Mouse (Mus musculus) lung, postnatal 0 days (tissue): ENCODE results near the gene Hcfc2. TPM values are rescaled to one million over a fixed set of nuclear protein-coding genes. Genes with fewer than 3 reads are reported as not detected.
A peak's percentile ranks its signal among the peaks of the same experiment; 100 is the strongest.

Source experiments
- ATAC-seq: fragments of 200-750 bp; cut with Nextera tagmentation; 2 replicates; pipeline ENCODE4 v1.8.0; 2017; ENCODE audit warnings: moderate library complexity
- DNase-seq: peaks from one replicate; pipeline ENCODE4 v3.0.0-alpha.2; 2016; ENCODE audit warnings: low spot score
- H3K27ac ChIP-seq: fragments of 300-500 bp; sonication (generic); 2 replicates; pipeline ENCODE4 v1.5.1; 2014; ENCODE audit warnings: antibody characterized with exemption, mild to moderate bottlenecking, low read length, mixed read lengths
- H3K27me3 ChIP-seq: fragments of 300-500 bp; sonication (generic); replicated peaks from 2 replicates; pipeline ENCODE4 v1.6.1; 2014; ENCODE audit warnings: low read length, mixed read lengths; ENCODE audit not compliant: insufficient read depth
- H3K36me3 ChIP-seq: fragments of 300-500 bp; sonication (generic); 2 replicates; pipeline ENCODE4 v1.6.1; 2014; ENCODE audit warnings: low read length, mixed read lengths; ENCODE audit not compliant: insufficient read depth
- H3K4me1 ChIP-seq: fragments of 300-500 bp; sonication (generic); 2 replicates; pipeline ENCODE4 v1.6.1; 2014; ENCODE audit warnings: antibody characterized with exemption, low read depth, low read length, mixed read lengths; ENCODE audit not compliant: insufficient read depth
- H3K4me2 ChIP-seq: fragments of 300-500 bp; sonication (generic); replicated peaks from 2 replicates; pipeline ENCODE4 v1.6.1; 2014; ENCODE audit warnings: low read depth, mild to moderate bottlenecking, low read length, moderate library complexity, mixed read lengths
- H3K4me3 ChIP-seq: fragments of 300-500 bp; sonication (generic); 2 replicates; pipeline ENCODE4 v1.5.1; 2014; ENCODE audit warnings: low read depth, low read length
- H3K9ac ChIP-seq: fragments of 300-500 bp; sonication (generic); replicated peaks from 2 replicates; pipeline ENCODE4 v1.6.1; 2014; ENCODE audit warnings: low read depth, mild to moderate bottlenecking
- H3K9me3 ChIP-seq: fragments of 300-500 bp; sonication (generic); 2 replicates; pipeline ENCODE4 v1.6.1; 2016; ENCODE audit warnings: low read length, mixed read lengths
- CTCF ChIP-seq: IDR thresholded peaks from 2 replicates; pipeline ENCODE4 v1.5.1; 2016; ENCODE audit warnings: antibody characterized with exemption, mild to moderate bottlenecking
- EP300 ChIP-seq: IDR thresholded peaks from 2 replicates; pipeline ENCODE4 v1.6.1; 2016; ENCODE audit warnings: antibody characterized with exemption, mild to moderate bottlenecking, control low read depth
- WGBS: fragments of 180-500 bp; shearing (Covaris S2); extraction: QIAGEN DNeasy Blood & Tissue Kit; methylation state at CpG from one replicate; pipeline ENCODE4 v1.1.7; 2014; 5-methylcytosine and 5-hydroxymethylcytosine counted together
- polyA plus RNA-seq: library from polyadenylated mRNA; unstranded; fragments of >200 nt; fragmentation: Nextera tagmentation; extraction: Ambion mirVana; gene quantifications from 2 replicates; pipeline ENCODE4 v1.2.1, GENCODE M21; 2015

Hcfc2 gene
- polyA plus RNA-seq, 1 experiment from 2014 or later: 20.9 TPM

DNA sequence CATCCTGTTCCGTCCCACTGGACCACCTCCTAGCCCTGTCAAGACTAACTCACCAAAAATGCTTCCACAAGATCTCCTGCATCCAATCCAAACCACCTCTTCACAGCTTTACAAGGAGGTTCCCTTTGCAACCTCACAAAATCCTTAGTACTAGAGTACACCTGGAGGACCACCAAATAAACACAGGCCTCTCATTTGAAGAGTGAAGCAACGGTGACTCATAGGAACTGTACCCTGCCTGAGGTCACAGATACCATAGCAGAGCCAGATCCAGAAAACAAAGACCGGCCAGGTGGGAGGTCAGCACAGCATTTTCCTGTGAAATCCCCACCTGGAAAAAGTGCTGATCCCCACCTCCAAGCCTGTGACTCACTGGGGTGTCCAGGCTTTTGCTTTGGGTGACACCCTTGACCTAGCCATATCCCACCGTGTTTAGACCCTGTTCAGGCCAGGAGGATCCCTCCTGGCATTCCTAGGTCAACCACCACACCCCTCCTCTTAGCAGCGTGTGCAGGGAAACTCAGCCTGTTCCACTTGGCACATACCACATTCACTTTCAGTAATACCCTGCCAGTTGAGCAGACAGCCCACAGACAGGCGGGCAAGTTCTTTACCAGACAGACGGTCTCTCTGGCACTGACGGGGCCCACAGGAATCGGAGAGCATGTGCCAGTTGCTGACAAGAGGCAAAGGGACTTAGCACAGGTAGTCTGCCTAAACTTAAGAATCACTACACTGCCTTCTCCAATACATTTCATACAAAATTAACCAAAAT lies 65.3 kb downstream of the Hcfc2 start:
- H3K27me3 ChIP-seq: no peaks in the 10 kb centered on the region
- TF ChIP-seq CTCF (no peak), EP300 (no peak)
- H3K9ac ChIP-seq: no peak overlapping the region
- ATAC-seq (no peak), DNase-seq (peak; percentile 65)
- peak overlapping the region; percentile 6; the same call in 1 of the 2 replicates for H3K27ac ChIP-seq
- no peak overlapping the region for H3K4me2 ChIP-seq
- peaks cover 14% of the 10 kb centered on the region; the same call in 1 of the 2 replicates for H3K4me1 ChIP-seq
- 49% methylated on average over 9 of the region's 9 CpGs for WGBS
- H3K4me3 ChIP-seq: no peak overlapping the region
- no peaks in the 10 kb centered on the region for H3K9me3 ChIP-seq
- no peaks in the 10 kb centered on the region; the same call in 1 of the 2 replicates for H3K36me3 ChIP-seq

DNA sequence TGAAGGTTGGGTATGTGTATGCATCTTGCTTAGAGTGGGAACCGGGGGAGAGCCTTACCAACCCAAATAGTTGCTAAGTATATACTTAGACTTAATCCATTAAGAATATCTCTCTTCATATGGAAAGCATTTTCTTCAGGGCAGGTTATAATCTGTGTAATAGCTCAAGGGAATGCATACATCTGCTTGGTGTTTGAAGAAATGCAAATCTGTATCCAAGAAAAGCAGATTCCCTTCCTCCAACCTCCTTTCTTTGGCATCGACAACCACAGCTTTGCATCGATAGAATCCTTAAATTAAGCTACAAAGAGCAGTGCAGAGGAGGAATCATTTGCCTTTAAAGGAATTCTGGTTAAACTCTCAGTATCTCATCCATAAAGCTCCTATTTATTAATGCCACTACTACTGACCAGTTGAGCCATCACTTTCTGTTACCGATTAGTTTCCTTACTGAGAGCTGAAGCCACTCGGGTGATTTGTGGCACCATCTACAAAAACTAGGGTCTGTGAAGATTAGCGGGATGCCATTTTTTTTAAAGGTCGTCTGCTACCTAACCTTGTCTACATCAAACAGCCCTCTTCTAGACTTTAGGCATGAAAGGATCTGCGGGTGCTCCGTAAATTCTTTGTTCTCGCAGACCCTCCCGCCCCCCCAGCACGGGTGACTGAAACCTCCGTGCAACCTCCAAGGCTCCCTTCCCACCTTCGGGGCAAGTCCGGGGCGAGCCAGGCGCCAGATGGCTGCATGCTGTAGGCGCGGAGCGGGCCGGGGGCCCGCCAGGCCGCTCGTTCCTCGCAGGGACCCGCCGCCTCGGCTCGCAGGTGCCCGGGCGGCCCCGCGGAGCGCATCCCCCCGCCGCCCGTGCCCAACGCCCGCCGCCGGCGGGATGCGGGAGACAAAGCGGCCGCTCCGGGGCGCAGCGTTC lies 67.1 kb downstream of the Hcfc2 start:
- WGBS: under 1% methylated on average over 33 of the region's 48 CpGs
- H3K27me3 ChIP-seq: no peaks in the 10 kb centered on the region
- peaks cover 14% of the 10 kb centered on the region; the same call in 1 of the 2 replicates for H3K4me1 ChIP-seq
- peak; percentile 4; the same call in 1 of the 2 replicates for ATAC-seq
- H3K4me2 ChIP-seq: peak overlapping the region; percentile 79
- no peaks in the 10 kb centered on the region; the same call in 1 of the 2 replicates for H3K36me3 ChIP-seq
- H3K27ac ChIP-seq: peak overlapping the region; percentile 98
- DNase-seq: peak; percentile 36
- H3K9me3 ChIP-seq: no peaks in the 10 kb centered on the region
- TF ChIP-seq CTCF: no peak
- TF ChIP-seq EP300: no peak
- peak overlapping the region; percentile 78 for H3K4me3 ChIP-seq
- peak overlapping the region; percentile 93 for H3K9ac ChIP-seq

DNA sequence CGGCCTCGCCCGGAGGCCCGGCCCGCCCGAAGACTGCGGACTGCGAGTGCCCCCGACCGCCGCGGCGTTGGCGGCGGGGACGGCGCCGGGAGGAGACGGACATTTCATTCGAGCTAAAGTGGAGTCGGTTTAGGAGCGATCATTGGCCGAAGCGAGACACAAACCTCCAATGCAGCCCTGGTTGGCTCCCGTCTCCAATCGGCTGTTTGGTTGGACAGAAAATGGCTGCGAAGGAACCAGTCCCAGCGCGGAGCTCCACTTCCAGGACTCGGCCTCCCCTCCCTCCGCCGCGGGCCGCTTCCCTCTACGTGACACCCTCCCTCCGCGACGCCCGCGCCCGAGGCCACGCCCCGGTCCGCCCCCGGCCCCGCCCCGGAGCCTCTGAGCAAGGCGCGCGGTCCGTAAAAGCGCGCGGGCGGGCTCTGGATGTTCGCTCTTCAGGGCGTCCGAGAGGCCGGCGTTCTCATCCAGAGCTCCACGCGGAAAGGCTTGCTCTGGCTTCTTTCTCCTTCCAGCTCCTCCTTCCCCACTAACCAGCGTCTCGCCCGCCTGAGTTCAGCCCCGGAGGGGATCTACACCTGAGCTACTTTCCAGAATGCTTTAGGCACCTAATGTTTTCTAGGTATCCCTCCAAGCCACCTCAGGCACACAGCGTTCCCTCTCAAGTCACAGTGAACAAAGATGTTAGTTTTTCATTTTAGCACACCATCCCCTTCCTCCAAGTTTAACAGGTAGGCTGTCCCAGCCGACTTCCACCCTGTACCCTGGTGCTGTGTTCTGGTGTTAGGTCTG lies 68.1 kb downstream of the Hcfc2 start, which contains the start of gene Nfyb:
Nfyb (minus strand) TSS at position 305 of the 792 bp plus-strand sequence.
- H3K9me3 ChIP-seq: no peaks in the 10 kb centered on the region
- 1% methylated on average over 47 of the region's 68 CpGs for WGBS
- peak within 1 kb of the TSS; percentile 93 for H3K9ac ChIP-seq
- H3K4me3 ChIP-seq: peak within 1 kb of the TSS; percentile 78
- no peaks in the 10 kb centered on the region for H3K27me3 ChIP-seq
- TF ChIP-seq CTCF: no peak
- peaks cover 14% of the 10 kb centered on the region; the same call in 1 of the 2 replicates for H3K4me1 ChIP-seq
- ATAC-seq: peak; percentile 97
- peak; percentile 99 for DNase-seq
- peak within 1 kb of the TSS; percentile 79 for H3K4me2 ChIP-seq
- no peaks in the 10 kb centered on the region for H3K36me3 ChIP-seq
- peak within 1 kb of the TSS; percentile 98 for H3K27ac ChIP-seq

DNA sequence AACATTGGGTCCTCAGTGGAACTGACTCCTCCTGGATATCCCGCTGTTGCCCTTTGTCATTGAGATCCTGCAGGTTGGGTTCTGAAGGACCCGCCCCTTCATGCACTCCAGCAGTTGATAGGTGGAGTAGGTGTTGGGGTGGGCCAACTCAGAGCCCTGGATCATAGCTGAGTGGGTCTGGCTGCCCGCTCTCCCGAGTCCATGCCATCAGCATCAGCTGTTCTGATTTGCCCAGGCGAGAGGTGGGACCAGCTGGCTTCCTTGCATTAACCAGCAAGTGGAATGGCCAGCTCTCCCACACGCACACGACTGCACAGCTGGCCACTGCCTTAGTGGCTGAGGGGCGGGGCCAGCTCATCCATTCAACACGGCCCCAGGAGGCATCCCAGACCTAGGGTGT lies 72.9 kb downstream of the Hcfc2 start:
- peak; percentile 7 for DNase-seq

DNA sequence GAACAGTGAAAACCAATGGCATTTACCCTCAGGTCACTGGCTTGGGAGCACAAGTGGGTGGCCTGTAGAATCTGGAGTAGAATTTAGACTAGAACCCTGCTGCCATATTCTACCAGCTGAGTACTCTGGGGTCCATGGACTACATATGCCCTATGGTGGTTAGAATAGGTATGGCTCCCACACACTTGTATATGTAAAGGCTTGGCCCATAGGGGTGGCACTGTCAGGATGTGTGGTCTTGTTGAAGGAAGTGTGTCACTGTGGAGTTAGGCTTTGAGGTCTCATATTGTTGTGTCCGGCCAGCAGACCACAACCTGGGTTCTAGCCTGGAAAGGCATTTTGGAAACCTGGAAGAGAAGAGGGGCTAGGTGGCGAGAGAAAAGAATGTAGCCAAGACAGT lies 74.8 kb downstream of the Hcfc2 start:
- Histone ChIP-seq H3K9ac (no peak overlapping the region), H3K27me3 (no peaks in the 10 kb centered on the region), H3K4me3 (no peak overlapping the region), H3K4me2 (no peak overlapping the region), H3K9me3 (no peaks in the 10 kb centered on the region), H3K4me1 (no peaks in the 10 kb centered on the region), H3K36me3 (no peaks in the 10 kb centered on the region), H3K27ac (no peak overlapping the region)
- no peak for DNase-seq
- no peak for ATAC-seq
- no peak for TF ChIP-seq CTCF
- no peak for TF ChIP-seq EP300
- WGBS: 81% methylated on average over 2 of the region's 2 CpGs

More for the DNA sequence above, 72.9 kb downstream of the Hcfc2 start:
- TF ChIP-seq CTCF (no peak), EP300 (no peak)
- H3K9me3 ChIP-seq: no peaks in the 10 kb centered on the region
- H3K4me1 ChIP-seq: peaks cover 5% of the 10 kb centered on the region; the same call in 1 of the 2 replicates
- WGBS: 32% methylated on average over 9 of the region's 9 CpGs
- H3K27ac ChIP-seq: no peak overlapping the region
- H3K4me2 ChIP-seq: no peak overlapping the region
- ATAC-seq: no peak
- H3K4me3 ChIP-seq: no peak overlapping the region
- no peaks in the 10 kb centered on the region for H3K36me3 ChIP-seq
- H3K9ac ChIP-seq: no peak overlapping the region
- no peaks in the 10 kb centered on the region for H3K27me3 ChIP-seq
